Mouse (Mus musculus) frontal cortex, postnatal 10 days (tissue): Measurements from ENCODE around the gene Atp6v0a4.

ENCODE experiments used
- DNase-seq, 2 experiments: peaks; one replicate each; pipeline ENCODE4 v3.0.0; 2022; ENCODE audit warnings: low spot score in 2 of 2, mixed read lengths in 1 of 2

Atp6v0a4 gene

DNA sequence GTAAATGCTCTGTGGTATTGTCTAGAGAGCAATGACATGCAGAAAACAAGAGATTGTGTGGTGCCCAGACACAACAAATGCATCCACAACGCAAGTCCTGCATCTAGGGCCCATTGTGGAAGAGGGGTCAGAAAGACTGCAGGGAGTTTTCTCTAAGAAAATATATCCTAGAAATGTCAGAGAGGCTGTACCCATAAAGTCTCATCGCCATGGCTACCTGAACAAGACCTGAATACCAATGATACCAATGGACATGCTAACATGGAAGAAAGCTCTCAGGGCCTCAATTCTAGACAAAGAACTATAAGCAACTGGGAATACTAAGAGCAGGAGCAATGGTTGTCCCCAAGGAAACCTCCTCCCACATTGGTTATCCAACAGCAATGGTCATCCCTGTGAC is 111.6 kb downstream of the Atp6v0a4 start:
- no peak for DNase-seq

- DNase-seq, result peak in 1 of 2 experiments; percentile 33
These were observed 116.9 kb downstream of the Atp6v0a4 start for GRCm38 (mm10) chr6:38007459-38007858.
